Mouse (Mus musculus) CD4-positive naive resting alpha-beta T cell, adult 76 days (primary cell): ENCODE measurements around the gene Kcnd1. TPM values are rescaled to one million over a fixed set of nuclear protein-coding genes. Genes with fewer than 3 reads are reported as not detected.

Source experiments
- total RNA-seq: library from RNA; stranded (reverse); gene quantifications from one replicate; pipeline ENCODE4 v1.2.4, GENCODE M21; 2023

The Kcnd1 gene
- 1.4 TPM for total RNA-seq

DNA sequence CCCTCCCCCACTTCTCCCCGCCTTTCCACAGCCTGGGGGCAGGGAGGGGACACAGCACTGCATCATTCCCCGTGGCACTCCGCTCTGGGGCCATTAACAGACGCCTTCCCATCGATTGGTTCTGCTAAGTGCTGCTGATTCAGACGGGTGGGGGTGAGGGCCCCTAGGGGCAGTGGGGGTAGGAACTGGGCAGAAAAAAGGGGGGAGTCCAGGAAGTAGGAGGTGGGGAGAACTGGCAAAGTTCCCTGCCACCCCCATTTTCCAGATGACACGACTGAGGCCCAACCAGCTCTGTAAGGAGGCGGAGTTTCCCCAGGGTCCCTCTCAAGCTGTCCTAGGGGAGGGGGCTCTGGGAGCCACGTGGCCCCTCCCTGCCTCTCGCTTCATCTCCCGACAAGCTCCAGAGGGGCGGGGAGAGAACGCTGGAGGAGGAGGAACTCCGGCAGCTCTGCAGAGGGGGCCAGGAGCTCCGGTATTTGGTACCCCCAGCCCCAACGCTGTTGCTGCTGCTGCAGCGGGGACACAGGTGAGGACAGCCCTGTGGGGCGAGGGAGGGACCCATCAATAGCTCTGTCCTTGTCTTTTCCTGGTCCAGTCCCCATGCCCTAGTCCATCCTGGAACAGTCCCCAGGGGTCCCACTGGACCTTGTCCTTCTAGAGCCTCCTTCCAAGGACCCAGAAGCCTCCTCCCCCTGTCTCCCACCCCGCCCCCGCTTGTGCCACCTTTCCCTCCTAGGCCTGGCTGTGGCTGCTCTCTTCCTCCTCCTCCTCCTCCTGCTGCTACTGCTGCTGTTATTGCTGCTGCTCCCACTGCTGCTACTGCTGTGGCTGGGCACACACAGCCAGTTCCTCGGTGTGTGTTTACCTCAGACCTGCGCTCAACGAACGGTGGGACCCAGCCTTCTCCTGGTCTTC lies at the start of gene Kcnd1:
Kcnd1 (plus strand) TSS at position 425 of the 915 bp plus-strand sequence.

DNA sequence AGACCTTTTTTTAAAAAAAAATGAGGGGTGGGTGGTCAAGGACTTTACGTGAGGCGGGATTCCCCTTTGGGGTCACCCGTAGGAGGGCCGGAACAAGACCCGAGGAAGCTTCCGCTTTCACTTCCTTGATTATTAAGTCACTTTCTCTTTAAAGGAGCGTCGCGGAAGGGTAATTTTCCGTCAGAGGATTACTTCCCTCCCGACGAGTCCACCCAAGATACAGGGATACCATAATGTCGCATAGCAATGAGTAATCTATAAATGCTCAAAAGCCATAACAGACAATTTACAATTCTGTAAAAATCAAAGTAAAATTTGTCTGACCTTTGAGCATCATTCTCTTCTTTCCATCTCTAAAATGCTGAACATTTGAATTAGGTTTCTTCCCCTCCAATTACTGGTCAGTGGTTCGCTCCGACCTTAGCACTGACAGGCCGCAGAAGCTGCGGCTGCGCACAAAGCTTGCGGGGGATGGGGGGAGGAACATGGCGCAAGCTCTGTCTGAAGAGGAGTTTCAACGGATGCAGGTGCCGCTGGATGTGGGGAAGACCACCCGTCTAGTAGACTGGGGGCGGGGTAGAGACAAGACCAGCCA lies 32.5 kb upstream of the Kcnd1 start, which contains the start of gene Gripap1:
Gripap1 (plus strand) TSS at position 224 of the 595 bp plus-strand sequence.

DNA sequence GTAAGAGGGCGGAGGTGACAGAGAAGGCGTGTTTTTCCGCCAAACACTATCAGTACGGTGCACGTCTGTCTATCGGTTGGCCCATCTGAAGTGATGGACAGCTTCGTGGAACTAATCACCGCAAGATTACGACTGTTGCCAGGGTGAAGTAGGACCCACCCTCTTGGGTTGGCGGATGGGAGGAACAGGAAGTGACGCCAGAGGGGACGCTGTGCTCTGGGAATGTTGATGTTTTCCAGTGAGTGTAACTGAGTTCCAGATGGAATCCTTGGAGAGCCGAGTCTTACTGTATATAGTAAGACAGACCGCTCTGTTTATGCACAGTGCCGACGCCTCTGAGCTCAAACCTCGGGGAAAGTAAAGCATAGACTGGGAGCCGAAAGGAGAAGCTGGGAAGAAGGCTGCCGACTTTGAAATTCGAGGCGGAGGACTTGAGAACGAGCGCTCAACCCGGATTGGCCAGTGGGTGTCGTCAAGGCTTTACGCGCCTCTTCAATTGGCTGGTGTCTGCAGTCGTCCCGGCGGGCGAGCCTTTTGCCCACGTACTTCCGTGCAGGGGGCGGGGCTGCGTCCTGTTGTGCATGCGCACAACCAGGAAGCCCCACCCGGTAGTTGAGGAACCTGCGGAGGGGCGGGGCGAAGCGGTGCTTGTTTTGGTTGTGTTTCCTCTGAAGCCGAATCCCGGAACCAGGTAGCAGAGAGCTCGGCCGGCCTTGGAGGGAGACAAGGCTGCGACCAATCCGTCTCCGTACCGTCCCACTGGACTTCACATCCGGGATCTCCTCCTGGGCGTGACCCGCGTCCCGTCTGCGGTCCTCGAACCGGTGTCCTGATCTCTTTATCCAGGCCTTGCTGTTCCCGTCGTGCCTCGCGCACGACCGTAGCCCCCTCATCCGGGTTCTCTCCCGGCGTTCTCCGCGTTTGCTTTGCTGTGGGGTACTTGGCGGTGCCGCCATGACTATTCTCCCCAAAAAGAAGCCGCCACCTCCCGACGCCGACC lies 19.4 kb downstream of the Kcnd1 start, which contains the start of gene Otud5:
Otud5 (plus strand) TSS at position 202 of the 1,000 bp plus-strand sequence.

DNA sequence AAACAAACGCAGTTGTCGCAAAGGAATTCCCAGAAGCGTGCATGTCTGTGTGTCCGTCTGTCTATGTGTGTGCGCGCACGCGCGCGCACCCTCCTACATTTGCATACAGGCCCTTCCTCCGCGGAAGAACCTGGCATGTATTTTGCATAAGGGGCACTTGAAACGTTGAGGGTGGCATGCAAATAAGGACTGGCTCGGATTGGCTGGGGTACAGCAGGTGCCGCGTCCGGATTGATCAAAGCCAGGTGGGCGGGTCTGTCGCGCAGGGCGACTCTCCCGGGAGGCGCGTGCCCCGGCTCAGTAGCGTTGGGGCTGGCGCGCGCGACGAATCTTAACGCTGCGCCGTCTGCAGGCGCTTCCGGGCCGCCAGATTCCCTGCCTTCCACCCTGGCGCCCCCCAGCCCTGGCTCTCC lies 55.9 kb downstream of the Kcnd1 start, which contains the start of gene Pim2:
Pim2 (plus strand) TSS at position 256 of the 413 bp plus-strand sequence.

DNA sequence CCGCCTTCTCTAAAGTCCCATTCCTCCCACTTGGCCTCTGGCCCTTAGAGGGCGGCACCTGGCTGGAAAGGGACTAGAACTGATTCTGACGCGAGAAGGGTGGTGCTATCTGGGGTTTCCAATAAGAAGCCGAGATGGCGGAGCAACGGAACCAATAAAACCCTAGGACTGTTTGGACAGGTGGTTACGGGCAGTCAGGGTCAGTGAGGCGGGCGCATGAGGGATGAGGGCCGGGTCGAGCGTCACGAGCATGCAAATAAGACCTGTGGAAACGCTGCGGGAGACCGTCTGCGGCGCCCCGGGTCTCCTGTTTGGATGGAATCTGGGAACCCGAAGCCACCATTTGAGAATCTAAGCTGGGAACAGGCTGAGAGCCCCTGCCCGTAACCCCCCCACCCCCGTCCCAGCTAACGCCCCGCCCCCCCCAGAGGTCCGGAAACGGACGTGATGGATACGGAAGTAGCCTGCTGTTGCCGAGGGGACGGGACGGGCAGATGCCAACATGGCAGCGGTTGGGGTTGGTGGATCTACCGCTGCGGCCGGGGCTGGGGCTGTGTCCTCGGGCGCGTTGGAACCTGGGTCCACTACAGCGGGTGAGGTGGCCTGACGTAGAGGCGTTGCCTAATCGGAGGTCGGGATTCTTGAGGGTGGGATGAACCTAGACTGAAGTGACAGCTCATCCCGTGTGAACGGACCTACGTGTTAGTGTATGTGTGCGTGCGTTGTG lies 61.9 kb downstream of the Kcnd1 start, which contains the start of gene Slc35a2:
Slc35a2 (plus strand) TSS at position 188 of the 727 bp plus-strand sequence.

Other genes starting within 250 kb of the Kcnd1 start
- 8.7 TPM for gene Foxp3, start 248.6 kb upstream of the Kcnd1 start, total RNA-seq
- gene Ppp1r3f, start 248.0 kb upstream of the Kcnd1 start, total RNA-seq, result 21.7 TPM
- 33.1 TPM for gene Ccdc22, start 216.8 kb upstream of the Kcnd1 start, total RNA-seq
- gene Cacna1f, start 215.2 kb upstream of the Kcnd1 start, total RNA-seq, result not detected
- gene Syp, start 183.8 kb upstream of the Kcnd1 start, total RNA-seq, result 0.79 TPM
- gene Prickle3, start 165.0 kb upstream of the Kcnd1 start, total RNA-seq, result 29.9 TPM
- gene Plp2, start 150.9 kb upstream of the Kcnd1 start, total RNA-seq, result 35.7 TPM
- not detected for gene Magix, start 141.0 kb upstream of the Kcnd1 start, total RNA-seq
- gene Gpkow, start 125.2 kb upstream of the Kcnd1 start, total RNA-seq, result 47.4 TPM
- gene Wdr45, start 108.0 kb upstream of the Kcnd1 start, total RNA-seq, result 131 TPM
- gene Gm45208, start 100.0 kb upstream of the Kcnd1 start, total RNA-seq, result not detected
- gene Praf2, start 93.8 kb upstream of the Kcnd1 start, total RNA-seq, result 13.0 TPM
- gene Ccdc120, start 71.4 kb upstream of the Kcnd1 start, total RNA-seq, result not detected
- 23.5 TPM for gene Tfe3, start 59.7 kb upstream of the Kcnd1 start, total RNA-seq
- 151 TPM for gene Gripap1, start 32.5 kb upstream of the Kcnd1 start, total RNA-seq
- 191 TPM for gene Otud5, start 19.1 kb downstream of the Kcnd1 start, total RNA-seq
- 44.6 TPM for gene Pim2, start 56.0 kb downstream of the Kcnd1 start, total RNA-seq
- gene Slc35a2, start 61.7 kb downstream of the Kcnd1 start, total RNA-seq, result 19.1 TPM
- gene Pqbp1, start 77.0 kb downstream of the Kcnd1 start, total RNA-seq, result 70.6 TPM
- gene Timm17b, start 77.1 kb downstream of the Kcnd1 start, total RNA-seq, result 25.7 TPM
- gene Gm10491, start 85.5 kb downstream of the Kcnd1 start, total RNA-seq, result not detected
- gene Gm10490, start 87.3 kb downstream of the Kcnd1 start, total RNA-seq, result not detected
- gene Pcsk1n, start 97.5 kb downstream of the Kcnd1 start, total RNA-seq, result not detected
- gene Eras, start 106.3 kb downstream of the Kcnd1 start, total RNA-seq, result not detected
- gene Hdac6, start 125.6 kb downstream of the Kcnd1 start, total RNA-seq, result 17.4 TPM
- 3.6 TPM for gene Gata1, start 155.8 kb downstream of the Kcnd1 start, total RNA-seq
- gene Glod5, start 196.2 kb downstream of the Kcnd1 start, total RNA-seq, result not detected